Mouse (Mus musculus) limb, embryonic 13.5 days (tissue): Measurements from ENCODE around the gene Ankrd2. TPM values are rescaled to one million over a fixed set of nuclear protein-coding genes. Genes with fewer than 3 reads are reported as not detected.

Experiments used
- ATAC-seq: fragments of 200-750 bp; cut with Nextera tagmentation; 2 replicates; pipeline ENCODE4 v1.8.0; 2017; ENCODE audit warnings: low read depth, moderate number of reproducible peaks, moderate TSS enrichment; ENCODE audit not compliant: low FRiP score
- H3K27ac ChIP-seq: fragments of 300-500 bp; sonication (generic); 2 replicates; pipeline ENCODE4 v1.5.1; 2015; ENCODE audit warnings: inconsistent platforms, mild to moderate bottlenecking, moderate library complexity
- H3K27me3 ChIP-seq: fragments of 300-500 bp; sonication (generic); 2 replicates; pipeline ENCODE4 v1.6.1; 2015; ENCODE audit warnings: mild to moderate bottlenecking, inconsistent platforms
- H3K36me3 ChIP-seq: fragments of 300-500 bp; sonication (generic); 2 replicates; pipeline ENCODE4 v1.6.1; 2015; ENCODE audit warnings: inconsistent platforms, mild to moderate bottlenecking, moderate library complexity
- H3K4me1 ChIP-seq: fragments of 300-500 bp; sonication (generic); 2 replicates; pipeline ENCODE4 v1.6.1; 2015; ENCODE audit warnings: inconsistent platforms
- H3K4me2 ChIP-seq: fragments of 300-500 bp; sonication (generic); replicated peaks from 2 replicates; pipeline ENCODE4 v1.6.1; 2015; ENCODE audit warnings: inconsistent platforms, mild to moderate bottlenecking, moderate library complexity
- H3K4me3 ChIP-seq: fragments of 300-500 bp; sonication (generic); 2 replicates; pipeline ENCODE4 v1.5.1; 2015; ENCODE audit warnings: moderate library complexity, mild to moderate bottlenecking, inconsistent platforms
- H3K9ac ChIP-seq: fragments of 300-500 bp; sonication (generic); 2 replicates; pipeline ENCODE4 v1.6.1; 2015; ENCODE audit warnings: mild to moderate bottlenecking, inconsistent platforms
- H3K9me3 ChIP-seq: fragments of 300-500 bp; sonication (generic); 2 replicates; pipeline ENCODE4 v1.6.1; 2016; ENCODE audit warnings: inconsistent platforms
- WGBS: fragments of 180-500 bp; shearing (Covaris S2); methylation state at CpG from one replicate; pipeline ENCODE4 v1.1.7; 2015; 5-methylcytosine and 5-hydroxymethylcytosine counted together
- polyA plus RNA-seq: library from polyadenylated mRNA; unstranded; fragments of >200 nt; fragmentation: Nextera tagmentation; extraction: Ambion mirVana; gene quantifications from 2 replicates; pipeline ENCODE4 v1.2.1, GENCODE M21; 2015

Gene Ankrd2
- polyA plus RNA-seq, 1 experiment from 2014 or later, result 0.22 TPM

DNA sequence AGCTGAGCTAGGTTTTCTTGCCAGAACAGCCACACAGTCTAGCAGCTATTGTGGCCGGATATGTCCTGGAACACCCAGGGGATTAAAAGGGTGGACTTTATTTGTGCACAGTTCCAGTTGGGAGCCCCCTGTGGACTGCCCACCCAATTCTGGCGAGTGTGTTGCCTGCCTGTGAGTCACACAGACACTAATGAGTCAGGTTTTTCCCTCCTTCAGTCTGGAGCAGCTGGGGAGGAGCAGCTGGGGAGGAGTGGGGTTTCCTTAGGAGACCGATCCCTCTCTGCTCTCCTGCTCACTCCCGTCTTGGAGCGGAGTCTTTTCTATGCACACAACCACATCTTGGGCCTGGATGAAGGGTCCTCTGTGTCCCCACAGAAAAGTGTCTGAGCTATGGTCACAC lies 19.0 kb upstream of the Ankrd2 start:
- Histone ChIP-seq H3K9ac (peak overlapping the region; percentile 39), H3K27me3 (no peaks in the 10 kb centered on the region), H3K4me1 (peaks cover 51% of the 10 kb centered on the region), H3K4me3 (no peak overlapping the region), H3K9me3 (no peaks in the 10 kb centered on the region), H3K36me3 (peaks cover 3% of the 10 kb centered on the region; the same call in 1 of the 2 replicates), H3K4me2 (no peak overlapping the region), H3K27ac (peak overlapping the region; percentile 88)
- WGBS, result 49% methylated on average over 5 of the region's 5 CpGs
- 0 out of 2 replicates have a peak, but pooled peaks have one; percentile 18 for ATAC-seq

- Histone ChIP-seq H3K9me3 (no peaks in the 10 kb centered on the region), H3K27me3 (no peaks in the 10 kb centered on the region), H3K27ac (peak overlapping the region; percentile 88), H3K4me3 (no peak overlapping the region), H3K9ac (peak overlapping the region; percentile 39), H3K4me1 (peaks cover 58% of the 10 kb centered on the region), H3K4me2 (no peak overlapping the region), H3K36me3 (no peaks in the 10 kb centered on the region)
- WGBS, result 69% methylated on average over 8 of the region's 8 CpGs
- ATAC-seq, result 0 out of 2 replicates have a peak, but pooled peaks have one; percentile 37
These were observed 18.2 kb upstream of the Ankrd2 start for GRCm38 (mm10) chr19:42017399-42018247.

- Histone ChIP-seq H3K4me1 (peaks cover 57% of the 10 kb centered on the region), H3K27me3 (no peaks in the 10 kb centered on the region), H3K27ac (peak overlapping the region; percentile 61; the same call in 1 of the 2 replicates), H3K9ac (no peak overlapping the region), H3K36me3 (no peaks in the 10 kb centered on the region), H3K4me3 (no peak overlapping the region), H3K4me2 (no peak overlapping the region), H3K9me3 (no peaks in the 10 kb centered on the region)
- ATAC-seq, result no peak
- 40% methylated on average over 4 of the region's 4 CpGs for WGBS
These were observed 16.7 kb upstream of the Ankrd2 start for GRCm38 (mm10) chr19:42019011-42019522.

GRCm38 (mm10) chr19:42021681-42022541 lies 13.9 kb upstream of the Ankrd2 start:
- Histone ChIP-seq H3K9ac (no peak overlapping the region), H3K4me3 (no peak overlapping the region), H3K36me3 (no peaks in the 10 kb centered on the region), H3K27ac (0 out of 2 replicates have a peak overlapping the region, but pooled peaks have one; percentile 0), H3K4me1 (peaks cover 35% of the 10 kb centered on the region), H3K9me3 (no peaks in the 10 kb centered on the region), H3K4me2 (no peak overlapping the region), H3K27me3 (no peaks in the 10 kb centered on the region)
- no peak for ATAC-seq
- 70% methylated on average over 10 of the region's 10 CpGs for WGBS

DNA sequence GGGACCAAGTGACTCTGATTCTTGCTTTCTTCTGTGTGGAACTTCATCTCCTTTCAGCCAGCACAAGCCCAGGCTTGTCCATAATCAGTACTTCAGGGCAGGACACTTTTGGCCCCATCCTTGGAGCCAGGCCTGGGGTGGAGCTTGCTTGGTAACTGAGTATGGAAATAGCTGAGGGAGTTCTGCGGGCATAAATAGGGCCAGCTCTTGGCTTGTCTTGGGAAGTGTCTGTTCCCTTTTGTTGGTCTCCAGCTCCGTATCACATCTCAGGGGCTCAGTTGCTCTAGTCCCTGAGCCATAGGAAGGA lies 13.3 kb upstream of the Ankrd2 start:
- WGBS, result 77% methylated on average over 2 of the region's 2 CpGs
- no peak for ATAC-seq
- no peaks in the 10 kb centered on the region for H3K9me3 ChIP-seq
- no peak overlapping the region for H3K9ac ChIP-seq
- H3K27me3 ChIP-seq, result no peaks in the 10 kb centered on the region
- H3K4me1 ChIP-seq, result peaks cover 30% of the 10 kb centered on the region
- no peak overlapping the region for H3K4me2 ChIP-seq
- no peaks in the 10 kb centered on the region for H3K36me3 ChIP-seq
- H3K4me3 ChIP-seq, result no peak overlapping the region
- H3K27ac ChIP-seq, result no peak overlapping the region

DNA sequence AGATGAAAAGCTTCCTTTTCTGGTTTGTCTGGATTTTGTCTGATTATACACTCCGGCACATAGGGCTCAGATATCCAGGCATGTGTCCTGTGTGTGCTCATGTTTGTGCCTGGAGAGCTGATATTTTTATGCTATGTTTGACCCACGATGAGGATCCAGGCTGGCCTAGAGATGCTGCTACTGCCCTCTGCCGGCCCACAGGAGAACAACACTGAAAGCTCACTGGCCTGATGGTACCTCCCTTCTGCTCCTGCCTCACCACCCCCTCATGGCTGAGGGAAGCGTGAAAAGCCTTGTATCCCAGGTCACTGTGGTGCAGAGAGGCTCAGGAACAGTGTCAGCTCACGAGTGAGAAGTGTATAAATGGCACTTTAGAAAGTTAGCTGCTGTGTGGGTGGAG lies 9.6 kb upstream of the Ankrd2 start:
- ATAC-seq, result peak; percentile 52; the same call in 1 of the 2 replicates
- no peak overlapping the region for H3K4me3 ChIP-seq
- H3K9ac ChIP-seq, result no peak overlapping the region
- H3K36me3 ChIP-seq, result no peaks in the 10 kb centered on the region
- H3K27me3 ChIP-seq, result no peaks in the 10 kb centered on the region
- no peaks in the 10 kb centered on the region for H3K9me3 ChIP-seq
- WGBS, result 5% methylated on average over 5 of the region's 5 CpGs
- H3K4me2 ChIP-seq, result no peak overlapping the region
- H3K27ac ChIP-seq, result no peak overlapping the region
- peaks cover 11% of the 10 kb centered on the region; the same call in 1 of the 2 replicates for H3K4me1 ChIP-seq

DNA sequence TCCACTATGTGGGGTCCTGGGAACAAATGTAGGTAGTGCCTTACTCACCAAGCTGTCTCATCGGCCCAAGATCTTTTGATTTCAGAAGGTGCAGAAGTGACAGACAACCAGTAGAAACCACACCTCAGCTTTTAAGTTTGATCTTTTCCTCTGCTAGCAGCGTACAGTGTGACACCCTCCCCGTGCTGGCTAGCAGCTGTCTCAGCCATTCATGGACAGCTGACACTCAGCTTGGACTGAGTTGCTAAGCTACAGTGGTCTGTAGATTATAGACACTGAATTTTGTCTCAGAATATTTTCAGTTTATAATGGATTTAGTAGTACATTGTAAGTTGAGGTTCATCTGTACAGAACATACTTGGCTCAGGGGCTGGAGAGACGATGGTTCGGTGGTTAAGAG lies 4.7 kb upstream of the Ankrd2 start:
- Histone ChIP-seq H3K4me2 (no peak overlapping the region), H3K36me3 (peaks cover 21% of the 10 kb centered on the region), H3K27ac (no peak overlapping the region), H3K27me3 (no peaks in the 10 kb centered on the region), H3K9me3 (no peaks in the 10 kb centered on the region), H3K9ac (no peak overlapping the region), H3K4me1 (peaks cover 21% of the 10 kb centered on the region), H3K4me3 (no peak overlapping the region)
- WGBS, result 75% methylated on average over 5 of the region's 5 CpGs
- no peak for ATAC-seq

DNA sequence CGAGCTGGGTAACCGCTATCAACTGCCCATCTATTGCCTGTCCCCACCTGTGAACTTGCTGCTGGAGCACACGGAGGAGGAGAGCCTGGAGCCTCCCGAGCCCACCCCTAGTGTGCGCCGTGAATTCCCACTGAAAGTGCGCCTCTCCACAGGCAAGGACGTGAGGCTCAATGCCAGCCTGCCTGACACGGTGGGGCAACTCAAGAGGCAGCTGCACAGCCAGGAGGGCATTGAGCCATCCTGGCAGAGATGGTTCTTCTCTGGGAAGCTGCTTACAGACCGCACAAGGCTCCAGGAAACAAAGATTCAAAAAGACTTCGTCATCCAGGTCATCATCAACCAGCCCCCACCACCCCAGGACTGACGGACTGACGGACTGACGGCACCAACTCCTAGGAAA lies 2.2 kb upstream of the Ankrd2 start:
- no peak overlapping the region for H3K4me3 ChIP-seq
- 0 out of 2 replicates have a peak overlapping the region, but pooled peaks have one; percentile 20 for H3K9ac ChIP-seq
- WGBS, result 78% methylated on average over 14 of the region's 14 CpGs
- H3K9me3 ChIP-seq, result no peaks in the 10 kb centered on the region
- H3K4me1 ChIP-seq, result peaks cover 21% of the 10 kb centered on the region
- no peak overlapping the region; the same call in 1 of the 2 replicates for H3K27ac ChIP-seq
- peaks cover 25% of the 10 kb centered on the region for H3K36me3 ChIP-seq
- no peak for ATAC-seq
- no peak overlapping the region for H3K4me2 ChIP-seq
- H3K27me3 ChIP-seq, result no peaks in the 10 kb centered on the region; the same call in 1 of the 2 replicates

DNA sequence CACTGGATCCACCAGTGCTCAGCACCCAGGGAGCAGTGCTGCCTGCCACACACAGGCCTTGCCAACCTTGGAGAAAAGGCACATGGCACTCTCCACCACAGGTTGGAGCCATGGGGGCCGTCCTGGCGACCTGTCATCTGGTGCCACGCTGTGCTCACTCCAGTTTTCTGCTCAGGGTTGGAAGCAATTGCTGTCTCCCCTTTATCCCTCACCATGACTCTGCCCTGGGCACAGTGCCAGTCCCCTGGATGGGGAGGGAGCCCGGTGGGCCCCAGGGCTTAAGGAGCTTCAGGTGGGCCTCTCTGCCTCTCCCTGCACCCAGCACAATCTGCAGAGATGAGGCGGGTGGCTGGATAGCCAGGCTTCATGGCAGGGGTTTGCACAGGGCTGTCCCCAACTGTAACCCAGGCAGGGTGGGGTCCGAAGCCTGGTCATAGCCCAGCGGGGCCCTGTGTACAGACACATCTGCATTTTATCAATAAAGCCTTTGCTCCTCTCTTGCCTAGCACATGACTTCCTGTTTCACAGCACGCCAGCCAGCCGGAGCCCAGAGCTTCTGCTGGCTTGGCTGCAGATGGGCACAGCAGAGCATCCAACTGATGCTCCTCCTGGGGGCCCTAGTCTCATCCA lies 1.5 kb upstream of the Ankrd2 start:
- Histone ChIP-seq H3K4me3 (no peak overlapping the region), H3K9ac (0 out of 2 replicates have a peak overlapping the region, but pooled peaks have one; percentile 20), H3K4me1 (peaks cover 21% of the 10 kb centered on the region), H3K27ac (peak overlapping the region; percentile 23; the same call in 1 of the 2 replicates), H3K36me3 (peaks cover 25% of the 10 kb centered on the region), H3K27me3 (no peaks in the 10 kb centered on the region; the same call in 1 of the 2 replicates), H3K9me3 (no peaks in the 10 kb centered on the region), H3K4me2 (no peak overlapping the region; the same call in 1 of the 2 replicates)
- WGBS, result 45% methylated on average over 9 of the region's 9 CpGs
- ATAC-seq, result 0 out of 2 replicates have a peak, but pooled peaks have one; percentile 24

GRCm38 (mm10) chr19:42034881-42035455 lies 832 bp upstream of the Ankrd2 start:
- Histone ChIP-seq H3K4me1 (peaks cover 22% of the 10 kb centered on the region), H3K4me3 (no peak overlapping the region), H3K36me3 (peaks cover 25% of the 10 kb centered on the region), H3K4me2 (peak overlapping the region; percentile 21; the same call in 1 of the 2 replicates), H3K27ac (peak overlapping the region; percentile 23; the same call in 1 of the 2 replicates), H3K9ac (peak overlapping the region; percentile 8; the same call in 1 of the 2 replicates), H3K27me3 (peaks cover 3% of the 10 kb centered on the region), H3K9me3 (no peaks in the 10 kb centered on the region)
- 0 out of 2 replicates have a peak, but pooled peaks have one; percentile 5 for ATAC-seq
- 44% methylated on average over 11 of the region's 11 CpGs for WGBS

DNA sequence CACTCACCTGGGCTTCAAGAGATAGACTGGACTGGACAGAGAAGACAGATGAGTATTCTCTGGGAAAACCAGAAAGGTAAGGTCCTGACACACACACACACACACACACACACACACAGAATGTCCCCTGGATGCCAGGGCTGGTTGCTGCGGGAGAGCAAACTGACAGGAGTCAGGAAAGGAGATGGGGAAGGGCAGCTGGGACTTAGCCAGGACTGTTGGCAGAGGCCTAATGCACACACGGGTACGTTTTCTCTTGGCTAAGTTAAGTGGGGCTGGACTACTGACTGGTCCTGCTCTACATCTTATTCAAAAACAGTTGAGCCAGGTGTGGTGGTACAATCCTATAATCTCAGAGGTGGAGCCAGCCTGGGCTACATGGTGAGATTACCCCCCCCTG lies 557 bp downstream of the Ankrd2 start:
- Histone ChIP-seq H3K4me1 (peaks cover 25% of the 10 kb centered on the region), H3K4me2 (no peak overlapping the region), H3K27ac (no peak overlapping the region), H3K9ac (no peak overlapping the region), H3K36me3 (peaks cover 25% of the 10 kb centered on the region), H3K27me3 (peaks cover 9% of the 10 kb centered on the region), H3K4me3 (no peak overlapping the region), H3K9me3 (no peaks in the 10 kb centered on the region)
- 89% methylated on average over 3 of the region's 3 CpGs for WGBS
- ATAC-seq, result no peak
